Mouse (Mus musculus) CH12.LX (cell line): ENCODE measurements around the gene Slc7a7. TPM values are rescaled to one million over a fixed set of nuclear protein-coding genes. Genes with fewer than 3 reads are reported as not detected.

ENCODE experiments used
- DNase-seq: peaks from one replicate; pipeline ENCODE4 v3.0.0-alpha.2; 2013; ENCODE audit errors: extremely low read depth
- H3K27ac ChIP-seq: 2 replicates; pipeline ENCODE4 v1.5.1; 2012; ENCODE audit warnings: low read depth, mild to moderate bottlenecking, control low read depth, moderate library complexity; ENCODE audit not compliant: insufficient read depth
- H3K27me3 ChIP-seq: replicated peaks from 2 replicates; pipeline ENCODE3; 2012; ENCODE audit warnings: inconsistent platforms
- H3K36me3 ChIP-seq, 2 experiments: replicated peaks in 1 of 2; 2 replicates each; pipeline versions ENCODE3 to v1.6.1; 2012; ENCODE audit warnings: inconsistent platforms in 1 of 2, low read length in 1 of 2, mild to moderate bottlenecking in 1 of 2, mixed read lengths in 1 of 2, moderate library complexity in 1 of 2; ENCODE audit not compliant: control insufficient read depth in 1 of 2, insufficient read depth in 1 of 2
- H3K4me1 ChIP-seq, 2 experiments: 2 replicates each; pipeline ENCODE4 v1.6.1; 2012; ENCODE audit warnings: inconsistent platforms in 1 of 2, moderate library complexity in 1 of 2; ENCODE audit not compliant: insufficient read depth in 2 of 2, control insufficient read depth in 1 of 2
- H3K4me2 ChIP-seq: 2 replicates; pipeline ENCODE4 v1.6.1; 2012; ENCODE audit warnings: low read depth, mild to moderate bottlenecking, control low read depth; ENCODE audit not compliant: poor library complexity, insufficient read depth, severe bottlenecking
- H3K4me3 ChIP-seq, 3 experiments: fragments of 150-350 bp in 1 of 3; sonication (generic) in 1 of 3; replicated peaks in 1 of 3; 2 replicates each; pipeline versions ENCODE3 to v1.5.1; 2011 to 2012; ENCODE audit warnings: low read depth in 2 of 3, low read length in 2 of 3, mild to moderate bottlenecking in 2 of 3, moderate library complexity in 2 of 3, control low read depth in 1 of 3, improper control_type of control experiment in 1 of 3, inconsistent platforms in 1 of 3, mixed read lengths in 1 of 3; ENCODE audit not compliant: poor library complexity in 1 of 3
- H3K79me2 ChIP-seq: replicated peaks from 2 replicates; pipeline ENCODE4 v1.6.1; 2012; ENCODE audit warnings: mild to moderate bottlenecking, moderate library complexity; ENCODE audit not compliant: control insufficient read depth, poor library complexity, insufficient read depth, severe bottlenecking; ENCODE audit errors: extremely low read depth
- H3K9ac ChIP-seq: 2 replicates; pipeline ENCODE4 v1.6.1; 2012; ENCODE audit warnings: low read depth, mild to moderate bottlenecking, control low read depth, moderate library complexity; ENCODE audit not compliant: insufficient read depth
- H3K9me3 ChIP-seq: replicated peaks from 2 replicates; pipeline ENCODE3; 2012; ENCODE audit warnings: low read length, inconsistent platforms, mixed read lengths
- BHLHE40 ChIP-seq: IDR thresholded peaks from 2 replicates; pipeline ENCODE4 v1.6.1; 2011; ENCODE audit warnings: mild to moderate bottlenecking, low read depth, low read length, improper control_type of control experiment
- CHD1 ChIP-seq: IDR thresholded peaks from 2 replicates; pipeline ENCODE4 v1.6.1; 2012; ENCODE audit warnings: low read depth, low read length, improper control_type of control experiment, inconsistent platforms
- CTCF ChIP-seq, 2 experiments: IDR thresholded peaks in 1 of 2; conservative IDR thresholded peaks in 1 of 2; 2 replicates each; pipeline ENCODE4 v1.5.1; 2011 to 2012; ENCODE audit warnings: low read depth in 2 of 2, low read length in 2 of 2, improper control_type of control experiment in 1 of 2, inconsistent platforms in 1 of 2, mild to moderate bottlenecking in 1 of 2, moderate library complexity in 1 of 2
- ELF1 ChIP-seq: IDR thresholded peaks from 2 replicates; pipeline ENCODE4 v1.6.1; 2014; ENCODE audit warnings: low read depth, mild to moderate bottlenecking, inconsistent platforms, low read length, improper control_type of control experiment
- ETS1 ChIP-seq: conservative IDR thresholded peaks from 2 replicates; pipeline ENCODE4 v1.6.1; 2012; ENCODE audit warnings: low read depth, mild to moderate bottlenecking, inconsistent platforms, low read length, improper control_type of control experiment, moderate library complexity
- HCFC1 ChIP-seq: IDR thresholded peaks from 2 replicates; pipeline ENCODE4 v1.6.1; 2012; ENCODE audit warnings: low read depth, mild to moderate bottlenecking, inconsistent platforms, low read length, improper control_type of control experiment
- IRF4 ChIP-seq: IDR thresholded peaks from 2 replicates; pipeline ENCODE4 v1.6.1; 2014; ENCODE audit warnings: low read depth, mild to moderate bottlenecking, inconsistent platforms, low read length, improper control_type of control experiment
- KAT2A ChIP-seq: IDR thresholded peaks from 2 replicates; pipeline ENCODE4 v1.6.1; 2012; ENCODE audit warnings: low read length, improper control_type of control experiment, inconsistent platforms; ENCODE audit not compliant: insufficient replicate concordance
- MAFK ChIP-seq: IDR thresholded peaks from 2 replicates; pipeline ENCODE4 v1.6.1; 2011; ENCODE audit warnings: low read length, improper control_type of control experiment; ENCODE audit not compliant: insufficient replicate concordance
- MAX ChIP-seq: IDR thresholded peaks from 2 replicates; pipeline ENCODE4 v1.6.1; 2011; ENCODE audit warnings: low read length, improper control_type of control experiment
- MAZ ChIP-seq: IDR thresholded peaks from 2 replicates; pipeline ENCODE4 v1.6.1; 2012; ENCODE audit warnings: low read depth, mild to moderate bottlenecking, inconsistent platforms, low read length, improper control_type of control experiment, moderate library complexity
- MEF2A ChIP-seq: IDR thresholded peaks from 2 replicates; pipeline ENCODE4 v1.6.1; 2014; ENCODE audit warnings: low read depth, mild to moderate bottlenecking, inconsistent platforms, low read length, improper control_type of control experiment, borderline replicate concordance
- MXI1 ChIP-seq: IDR thresholded peaks from 2 replicates; pipeline ENCODE4 v1.6.1; 2011; ENCODE audit warnings: mild to moderate bottlenecking, low read depth, low read length, improper control_type of control experiment
- MYC ChIP-seq: IDR thresholded peaks from 2 replicates; pipeline ENCODE4 v1.6.1; 2011; ENCODE audit warnings: low read depth, mild to moderate bottlenecking, improper control_type of control experiment, low read length
- NRF1 ChIP-seq: IDR thresholded peaks from 2 replicates; pipeline ENCODE4 v1.6.1; 2014; ENCODE audit warnings: low read depth, mild to moderate bottlenecking, inconsistent platforms, low read length, improper control_type of control experiment, moderate library complexity
- PAX5 ChIP-seq: IDR thresholded peaks from 2 replicates; pipeline ENCODE4 v1.6.1; 2012; ENCODE audit warnings: low read length, inconsistent platforms, mixed read lengths
- POLR2A ChIP-seq: IDR thresholded peaks from 2 replicates; pipeline ENCODE4 v1.6.1; 2011; ENCODE audit warnings: low read depth, mild to moderate bottlenecking, improper control_type of control experiment, low read length
- RAD21 ChIP-seq: IDR thresholded peaks from 2 replicates; pipeline ENCODE4 v1.6.1; 2011; ENCODE audit warnings: low read depth, mild to moderate bottlenecking, low read length, improper control_type of control experiment, moderate library complexity
- RCOR1 ChIP-seq: conservative IDR thresholded peaks from 2 replicates; pipeline ENCODE4 v1.6.1; 2012; ENCODE audit warnings: low read depth, mild to moderate bottlenecking, inconsistent platforms, low read length, improper control_type of control experiment
- SIN3A ChIP-seq: IDR thresholded peaks from 2 replicates; pipeline ENCODE4 v1.6.1; 2012; ENCODE audit warnings: low read length, improper control_type of control experiment, inconsistent platforms
- SMC3 ChIP-seq: IDR thresholded peaks from 2 replicates; pipeline ENCODE4 v1.6.1; 2011; ENCODE audit warnings: low read depth, low read length, improper control_type of control experiment
- TBP ChIP-seq: conservative IDR thresholded peaks from 2 replicates; pipeline ENCODE4 v1.6.1; 2011; ENCODE audit warnings: low read depth, low read length, improper control_type of control experiment
- TCF12 ChIP-seq: IDR thresholded peaks from 2 replicates; pipeline ENCODE4 v1.6.1; 2014; ENCODE audit warnings: low read depth, mild to moderate bottlenecking, inconsistent platforms, low read length, improper control_type of control experiment
- UBTF ChIP-seq: IDR thresholded peaks from 2 replicates; pipeline ENCODE4 v1.6.1; 2012; ENCODE audit warnings: low read depth, mild to moderate bottlenecking, inconsistent platforms, low read length, improper control_type of control experiment, moderate library complexity
- ZKSCAN1 ChIP-seq: IDR thresholded peaks from 2 replicates; pipeline ENCODE4 v1.6.1; 2012; ENCODE audit warnings: low read depth, inconsistent platforms, low read length, improper control_type of control experiment, borderline replicate concordance
- ZMIZ1 ChIP-seq: IDR thresholded peaks from 2 replicates; pipeline ENCODE4 v1.6.1; 2012; ENCODE audit warnings: low read depth, mild to moderate bottlenecking, inconsistent platforms, low read length, improper control_type of control experiment
- dilution Hi-C: fragments of 300-500 bp; cut with MboI; formaldehyde crosslinking; loops from 2 replicates; pipeline ENCODE4 v1.14.3; 2020; ENCODE audit warnings: low sequenced_read_pairs; ENCODE audit not compliant: extremely low pct_unique_long_range_greater_than_20kb, extremely low pct_ligation_motif_present
- in situ Hi-C: fragments of 300-500 bp; cut with MboI; formaldehyde crosslinking; loops from 3 replicates; pipeline ENCODE4 v1.14.3; 2019; ENCODE audit warnings: low sequenced_read_pairs, low pct_ligation_motif_present, low pct_unique_long_range_greater_than_20kb, mixed read lengths
- polyA plus RNA-seq: library from polyadenylated mRNA; unstranded; fragments of >175 nt; gene quantifications from 2 replicates; pipeline ENCODE4 v1.2.1, GENCODE M21; 2012; ENCODE audit warnings: low read depth; ENCODE audit not compliant: insufficient read length
- total RNA-seq, 2 experiments: library from RNA; depleted of rRNA; stranded (reverse); fragments of 300-350 nt in 1 of 2; fragments of >200 nt in 1 of 2; gene quantifications; 2 replicates each; pipeline ENCODE4 v1.2.3; 2012 to 2014

The Slc7a7 gene
- total RNA-seq (2012; rRNA removed) (43.3 and 50.4 TPM in 2 replicates), total RNA-seq (2014; rRNA removed) (23.8 and 27.8 TPM in 2 replicates), polyA plus RNA-seq (40.0 and 45.4 TPM in 2 replicates)

DNA sequence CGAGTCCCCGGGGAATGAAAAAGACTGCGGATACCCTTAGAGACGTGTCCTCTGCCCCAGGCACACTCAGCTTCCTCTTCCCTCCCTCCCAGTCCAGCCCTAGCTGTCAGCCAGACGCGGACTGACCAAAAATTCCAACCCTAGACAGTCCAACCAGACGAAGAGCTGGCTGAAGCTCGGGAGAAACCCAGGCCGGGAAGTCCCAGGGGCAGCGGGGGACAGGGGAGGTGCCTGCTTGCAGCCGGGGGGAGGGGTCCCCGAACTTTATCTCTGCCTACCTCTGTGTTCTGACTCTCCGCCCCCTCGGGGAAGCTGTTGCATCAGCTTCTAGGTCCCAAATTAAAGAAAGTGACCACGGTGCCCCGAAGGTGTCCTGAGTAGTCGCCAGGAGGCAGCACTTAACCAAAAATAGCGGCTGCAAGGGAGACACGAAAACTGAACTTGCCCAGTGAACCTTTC, at the start of gene Slc7a7:
Slc7a7 (minus strand) TSS at position 158 of the 459 bp plus-strand sequence.
- peak within 1 kb of the TSS; percentile 12; the same call in 1 of the 2 replicates for H3K4me2 ChIP-seq
- dilution Hi-C loops = no loop called here
- no peaks in the 10 kb centered on the region for H3K36me3 ChIP-seq
- H3K27ac ChIP-seq = peak within 1 kb of the TSS; percentile 77
- peak; percentile 64 for DNase-seq
- H3K9me3 ChIP-seq = no peaks in the 10 kb centered on the region
- in situ Hi-C loops = loop anchor here (5.0 to 25.0 kb wide), 2 partner anchors 35 to 355 kb away; no protein-coding TSS in a partner anchor
- peaks cover 0 to 41% of the 10 kb centered on the region in 2 experiments; a peak in 2 of 4 replicates for H3K4me1 ChIP-seq
- H3K4me3 ChIP-seq = peak within 1 kb of the TSS; percentile 13 to 64 (median 48)
- peak within 1 kb of the TSS; percentile 89 for H3K9ac ChIP-seq
- H3K27me3 ChIP-seq = no peaks in the 10 kb centered on the region
- TF ChIP-seq HCFC1 = peak; percentile 35
- TF ChIP-seq TCF12 = peak; percentile 46; the same call in 1 of the 2 replicates
- peak; percentile 74; the same call in 1 of the 2 replicates for TF ChIP-seq MYC
- TF ChIP-seq SIN3A = 0 out of 2 replicates have a peak, but pooled peaks have one; percentile 16
- peak; percentile 76 for TF ChIP-seq RAD21
- TF ChIP-seq MAZ = peak; percentile 64
- TF ChIP-seq POLR2A = peak; percentile 49; the same call in 1 of the 2 replicates
- no peak for TF ChIP-seq ZKSCAN1
- 0 out of 2 replicates have a peak, but pooled peaks have one; percentile 46 for TF ChIP-seq IRF4
- no peak for TF ChIP-seq NRF1
- peak; percentile 85 for TF ChIP-seq SMC3
- no peak for TF ChIP-seq ELF1
- 0 out of 2 replicates have a peak, but pooled peaks have one; percentile 8 for TF ChIP-seq BHLHE40
- TF ChIP-seq CTCF (conservative IDR thresholded peaks at IDR 0.05 in 1 of 2, IDR thresholded peaks at IDR 0.05 in 1 of 2; ENCODE audit: low read depth in 2 of 2, low read length in 2 of 2) = peak in 1 of 2 experiments; percentile 93; a peak in 2 of 4 replicates
- no peak for TF ChIP-seq PAX5
- H3K79me2 ChIP-seq = 0 out of 2 replicates have a peak, but pooled peaks cover 5% of the 10 kb centered on the region

GRCm38 (mm10) chr14:54464293-54465005, 46.9 kb upstream of the Slc7a7 start:
- Histone ChIP-seq H3K9me3 (no peaks in the 10 kb centered on the region), H3K4me2 (peak overlapping the region; percentile 75), H3K4me3 (peak overlapping the region; percentile 68 to 96 (median 87)), H3K36me3 (peaks cover 29 to 39% of the 10 kb centered on the region in 2 experiments), H3K79me2 (peaks cover 4% of the 10 kb centered on the region; the same call in 1 of the 2 replicates), H3K4me1 (peaks cover 4 to 31% of the 10 kb centered on the region in 2 experiments; a peak in 3 of 4 replicates), H3K27ac (peak overlapping the region; percentile 99), H3K9ac (peak overlapping the region; percentile 89), H3K27me3 (no peaks in the 10 kb centered on the region)
- peak; percentile 92 for DNase-seq
- dilution Hi-C loops (no loop called here), in situ Hi-C loops (loop anchor here (10.0 kb wide), 1 partner anchor 50 kb away; the partner anchor contains the start of gene Prmt5)
- TF ChIP-seq CHD1 (no peak), UBTF (peak; percentile 68; the same call in 1 of the 2 replicates), KAT2A (0 out of 2 replicates have a peak, but pooled peaks have one; percentile 50), MXI1 (peak; percentile 20; the same call in 1 of the 2 replicates), HCFC1 (peak; percentile 78), ETS1 (peak; percentile 54), SMC3 (peak; percentile 60), MYC (0 out of 2 replicates have a peak, but pooled peaks have one; percentile 43), POLR2A (peak; percentile 45; the same call in 1 of the 2 replicates), MAZ (peak; percentile 86), TCF12 (no peak; the same call in 1 of the 2 replicates), ZMIZ1 (no peak; the same call in 1 of the 2 replicates), MAFK (no peak), CTCF (conservative IDR thresholded peaks at IDR 0.05 in 1 of 2, IDR thresholded peaks at IDR 0.05 in 1 of 2; ENCODE audit: low read depth in 2 of 2, low read length in 2 of 2) (peak in 1 of 2 experiments; percentile 90; a peak in 3 of 4 replicates), RCOR1 (no peak), TBP (0 out of 2 replicates have a peak, but pooled peaks have one; percentile 27), RAD21 (peak; percentile 65), BHLHE40 (peak; percentile 50; the same call in 1 of the 2 replicates), MAX (peak; percentile 46; the same call in 1 of the 2 replicates), PAX5 (no peak), MEF2A (peak; percentile 58; the same call in 1 of the 2 replicates)
